Mouse (Mus musculus) adrenal gland, adult 10 weeks (tissue): ENCODE data around the gene 9430007A20Rik. TPM values are rescaled to one million over a fixed set of nuclear protein-coding genes. Genes with fewer than 3 reads are reported as not detected.

Experiments used
- polyA plus RNA-seq: library from polyadenylated mRNA; stranded (reverse); fragments of 350-450 nt; fragmentation: Illumina TruSeq; extraction: RNeasy Lipid Tissue Mini Kit (QIAGEN cat#74804); gene quantifications from one replicate; pipeline ENCODE4 v1.2.3, GENCODE M21; 2014; ENCODE audit warnings: low read depth, low replicate concordance

The 9430007A20Rik gene
- polyA plus RNA-seq: not detected

GRCm38 (mm10) chr4:144519522-144519921 is at the start of gene 9430007A20Rik:
TSS of gene 9430007A20Rik (plus strand) at chr4:144519822.

GRCm38 (mm10) chr4:144565034-144565433 is 45.4 kb downstream of the 9430007A20Rik start, which contains the start of gene Gm13124:
TSS of gene Gm13124 (minus strand) at chr4:144565134.

Other genes with a start within 250 kb of the 9430007A20Rik start
- gene Pramel5, start 239.3 kb upstream of the 9430007A20Rik start, polyA plus RNA-seq: not detected
- not detected for gene Gm13128, start 189.6 kb upstream of the 9430007A20Rik start, polyA plus RNA-seq
- gene Gm13119, start 161.9 kb upstream of the 9430007A20Rik start, polyA plus RNA-seq: not detected
- not detected for gene Pramef20, start 141.9 kb upstream of the 9430007A20Rik start, polyA plus RNA-seq
- not detected for gene Pramef12, start 111.4 kb upstream of the 9430007A20Rik start, polyA plus RNA-seq
- gene 1700012P22Rik, start 81.0 kb upstream of the 9430007A20Rik start, polyA plus RNA-seq: not detected
- gene Gm9944, start 66.5 kb upstream of the 9430007A20Rik start, polyA plus RNA-seq: not detected
- gene Aadacl3, start 56.1 kb upstream of the 9430007A20Rik start, polyA plus RNA-seq: not detected
- gene Gm13124, start 45.3 kb downstream of the 9430007A20Rik start, polyA plus RNA-seq: not detected
- not detected for gene Aadacl4, start 93.9 kb downstream of the 9430007A20Rik start, polyA plus RNA-seq
- not detected for gene Gm436, start 166.5 kb downstream of the 9430007A20Rik start, polyA plus RNA-seq
- not detected for gene Gm13178, start 201.6 kb downstream of the 9430007A20Rik start, polyA plus RNA-seq